Mouse (Mus musculus): ENCODE data around the gene Mrps12. TPM values are rescaled to one million over a fixed set of nuclear protein-coding genes. Genes with fewer than 3 reads are reported as not detected.

Mrps12 gene
- 117 and 120 TPM in 2 replicates for polyA plus RNA-seq (2016; fragmentation: Nextera tagmentation; extraction: Ambion mirVana)

DNA sequence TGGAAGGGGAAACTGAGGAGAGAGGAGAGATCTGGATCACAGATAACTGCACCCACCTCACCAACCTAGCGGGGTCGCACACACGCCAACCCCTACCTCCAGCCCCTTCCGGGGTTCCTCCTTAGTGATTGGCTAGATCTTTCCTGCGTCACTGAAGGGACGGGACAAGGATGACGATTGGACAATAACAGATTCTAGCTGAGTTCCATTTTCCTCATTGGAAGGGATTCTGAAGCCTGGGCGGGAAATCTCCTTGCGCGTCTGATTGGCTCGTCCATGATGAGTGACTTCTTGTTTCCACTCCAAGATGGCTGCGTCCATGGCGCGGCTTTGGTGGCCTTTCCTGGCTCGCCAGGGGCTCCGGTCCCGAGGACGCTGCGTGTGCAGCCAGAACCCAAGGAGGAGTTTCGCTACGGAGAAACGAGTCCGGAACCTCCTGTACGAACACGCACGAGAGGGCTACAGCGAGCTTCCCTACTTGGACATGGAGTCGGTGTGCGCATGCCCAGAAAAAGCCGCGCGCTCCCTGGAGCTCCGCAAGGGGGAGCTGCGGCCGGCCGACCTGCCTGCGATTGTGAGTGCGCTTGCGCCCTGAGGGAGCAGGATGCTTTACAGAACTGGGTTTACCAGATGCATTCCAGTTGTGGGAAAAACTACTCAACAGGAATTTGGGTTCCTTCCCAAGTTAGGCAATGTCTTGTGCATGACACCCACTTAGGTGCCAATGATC is at the start of gene Mrps12, which contains the start of gene Sars2:
Gene Mrps12, minus strand, starts transcription at position 112 of the 730 bp plus-strand sequence.
Gene Sars2, plus strand, starts transcription at position 284 of the 730 bp plus-strand sequence.
- Histone ChIP-seq H3K4me1 (peaks cover 13% of the 10 kb centered on the region), H3K36me3 (peaks cover 45% of the 10 kb centered on the region)
- WGBS, result under 1% methylated on average over 39 of the region's 39 CpGs

DNA sequence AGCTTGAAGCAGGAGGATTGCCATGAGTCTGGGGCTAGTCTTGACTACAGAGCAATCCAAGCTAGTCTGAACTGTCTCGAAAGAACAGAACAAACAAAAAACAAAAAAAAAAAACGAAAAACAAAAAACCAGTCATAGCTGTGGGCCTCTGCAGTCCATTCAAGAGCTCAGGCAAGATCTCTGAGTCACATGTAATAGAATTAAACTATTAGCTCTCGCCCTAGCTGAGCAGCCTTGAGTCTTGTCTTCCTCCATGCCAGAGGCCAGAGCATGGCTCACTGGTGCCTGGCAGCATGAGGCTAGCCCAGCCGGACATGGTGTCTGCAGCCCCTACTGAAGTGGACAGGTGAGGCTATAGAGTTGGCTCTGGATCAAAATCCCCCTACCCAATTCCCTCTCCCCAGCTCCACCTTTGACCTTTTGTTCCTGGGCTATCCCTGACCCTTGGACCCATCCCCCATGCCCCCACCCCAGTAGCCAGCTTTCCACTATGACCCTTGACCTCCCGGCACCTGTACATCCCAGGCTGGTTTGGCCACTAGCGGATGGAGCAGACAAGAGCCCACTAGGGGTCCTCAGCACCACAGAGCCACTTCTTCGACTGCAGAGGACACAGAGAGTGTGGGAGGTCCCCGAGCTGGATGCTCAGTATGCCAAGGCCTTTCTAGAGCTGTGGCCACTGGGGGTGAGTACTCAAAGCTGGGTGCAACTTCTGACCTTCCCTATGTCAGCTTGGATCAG is 48.6 kb upstream of the Mrps12 start:
- WGBS, result 48% methylated on average over 8 of the region's 8 CpGs
- Histone ChIP-seq H3K4me3 (no peak overlapping the region), H3K36me3 (peaks cover 23% of the 10 kb centered on the region), H3K27me3 (no peaks in the 10 kb centered on the region), H3K9ac (replicated peaks) (no peak overlapping the region), H3K4me1 (no peaks in the 10 kb centered on the region), H3K27ac (replicated peaks) (no peak overlapping the region), H3K9me3 (no peaks in the 10 kb centered on the region), H3K4me2 (replicated peaks) (no peak overlapping the region)
- ATAC-seq (ENCODE audit: low FRiP score, low read depth), result no peak

More for the DNA sequence above, at the start of gene Mrps12, which contains the start of gene Sars2:
- peak within 1 kb of the TSS; percentile 81 for H3K9ac ChIP-seq (replicated peaks)
- H3K27me3 ChIP-seq, result no peaks in the 10 kb centered on the region
- H3K9me3 ChIP-seq, result no peaks in the 10 kb centered on the region
- H3K4me3 ChIP-seq, result peak within 1 kb of the TSS; percentile 78
- ATAC-seq (ENCODE audit: low FRiP score, low read depth), result peak; percentile 99
- H3K4me2 ChIP-seq (replicated peaks), result peak within 1 kb of the TSS; percentile 83
- peak within 1 kb of the TSS; percentile 65 for H3K27ac ChIP-seq (replicated peaks)

DNA sequence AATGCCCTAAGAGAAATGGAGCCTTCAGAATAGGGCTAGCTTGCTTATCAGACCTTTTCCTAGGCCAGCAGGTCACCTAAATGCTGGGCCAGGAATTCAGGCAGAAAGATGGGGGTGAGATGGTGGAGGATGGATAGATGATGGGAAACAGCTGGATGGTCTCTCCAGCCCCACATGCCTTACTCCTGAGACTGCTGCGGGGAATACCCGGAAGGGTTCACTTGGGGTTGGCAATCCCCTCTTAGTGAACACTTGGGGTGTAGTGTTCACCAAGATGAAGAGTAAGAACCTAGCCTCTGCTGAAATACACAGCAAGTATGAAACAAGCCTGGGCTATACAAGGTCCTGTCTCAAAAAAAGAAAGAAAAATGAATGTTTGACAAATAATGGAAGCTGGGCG is 47.6 kb upstream of the Mrps12 start:
- 94% methylated on average over 3 of the region's 3 CpGs for WGBS
- ATAC-seq (ENCODE audit: low FRiP score, low read depth), result no peak
- H3K9me3 ChIP-seq, result no peaks in the 10 kb centered on the region
- H3K27ac ChIP-seq (replicated peaks), result no peak overlapping the region
- H3K27me3 ChIP-seq, result no peaks in the 10 kb centered on the region
- peaks cover 23% of the 10 kb centered on the region for H3K36me3 ChIP-seq
- H3K4me3 ChIP-seq, result no peak overlapping the region
- no peak overlapping the region for H3K4me2 ChIP-seq (replicated peaks)
- H3K9ac ChIP-seq (replicated peaks), result no peak overlapping the region
- no peaks in the 10 kb centered on the region for H3K4me1 ChIP-seq

DNA sequence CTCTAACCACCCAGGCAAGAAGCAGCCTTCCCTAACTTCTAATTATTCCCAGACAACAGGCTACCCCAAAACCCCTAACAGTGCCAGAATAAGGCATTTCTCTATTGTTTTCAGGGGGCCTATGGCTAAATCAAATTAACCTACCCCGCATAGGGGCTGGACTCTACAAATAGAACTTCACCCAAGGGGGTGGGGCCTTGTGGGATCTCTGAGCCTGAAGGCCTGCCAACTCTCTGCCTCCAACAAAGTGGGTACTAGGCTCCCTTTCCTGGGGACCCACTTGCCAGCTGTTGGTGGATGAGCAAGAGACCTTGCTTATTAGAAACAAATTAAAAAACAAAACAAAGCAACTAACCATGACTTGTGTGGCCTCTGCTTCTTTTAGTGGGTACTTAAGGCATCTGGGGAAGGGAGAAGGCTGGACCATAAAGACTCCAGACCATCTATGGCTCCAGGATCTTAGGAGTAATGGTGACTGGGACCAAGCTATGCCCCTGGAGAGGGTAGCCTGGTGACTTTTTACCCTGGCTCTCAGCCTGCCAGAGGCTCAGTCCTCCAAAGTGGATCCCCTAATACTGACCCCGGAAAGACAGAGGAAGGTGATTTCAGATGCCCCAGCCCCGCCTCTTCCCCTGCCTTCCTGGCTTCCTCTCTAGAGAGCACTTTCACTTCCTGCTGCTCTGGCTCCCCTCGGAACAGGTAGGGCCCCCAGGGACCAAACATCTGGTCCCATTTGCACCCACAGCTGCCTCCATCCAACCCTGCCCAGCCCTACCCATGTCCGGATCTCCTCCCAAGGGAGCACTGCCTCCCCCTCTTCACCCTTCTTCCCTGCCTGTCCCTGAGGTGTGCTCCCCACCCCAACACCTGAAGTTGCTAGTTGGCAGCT is 46.9 kb upstream of the Mrps12 start, which contains the start of gene Rinl:
Gene Rinl, plus strand, starts transcription at position 663 of the 889 bp plus-strand sequence.
- H3K4me2 ChIP-seq (replicated peaks), result no peak within 1 kb of the TSS
- H3K4me1 ChIP-seq, result no peaks in the 10 kb centered on the region
- no peak within 1 kb of the TSS for H3K27ac ChIP-seq (replicated peaks)
- no peak within 1 kb of the TSS for H3K4me3 ChIP-seq
- H3K27me3 ChIP-seq, result no peaks in the 10 kb centered on the region
- H3K36me3 ChIP-seq, result peaks cover 29% of the 10 kb centered on the region
- H3K9ac ChIP-seq (replicated peaks), result no peak within 1 kb of the TSS
- H3K9me3 ChIP-seq, result no peaks in the 10 kb centered on the region
- no peak for ATAC-seq (ENCODE audit: low FRiP score, low read depth)
- 79% methylated on average over 5 of the region's 5 CpGs for WGBS

DNA sequence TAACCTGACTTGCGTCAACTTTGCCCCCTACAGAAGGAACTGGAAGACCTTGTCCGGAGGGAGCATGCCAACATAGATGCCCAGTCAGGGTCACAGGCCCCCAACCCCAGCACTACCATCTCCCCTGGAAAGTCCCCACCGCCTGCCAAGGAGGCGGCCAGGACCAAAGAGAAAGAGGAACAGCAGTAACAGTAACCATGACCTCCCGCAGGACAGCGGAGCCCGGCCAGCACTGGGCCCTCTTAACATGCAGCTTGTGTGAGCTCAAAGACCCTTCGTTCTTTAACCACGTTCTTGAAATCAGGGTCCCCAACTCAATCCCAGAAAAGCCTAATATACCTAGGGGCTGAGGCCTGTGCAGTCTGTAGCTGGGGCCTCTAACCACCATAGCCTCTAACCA is 46.3 kb upstream of the Mrps12 start:
- H3K36me3 ChIP-seq, result peaks cover 34% of the 10 kb centered on the region
- H3K4me2 ChIP-seq (replicated peaks), result no peak overlapping the region
- no peaks in the 10 kb centered on the region for H3K9me3 ChIP-seq
- H3K9ac ChIP-seq (replicated peaks), result no peak overlapping the region
- WGBS, result 90% methylated on average over 9 of the region's 9 CpGs
- no peaks in the 10 kb centered on the region for H3K27me3 ChIP-seq
- H3K4me1 ChIP-seq, result no peaks in the 10 kb centered on the region
- H3K27ac ChIP-seq (replicated peaks), result no peak overlapping the region
- ATAC-seq (ENCODE audit: low FRiP score, low read depth), result no peak
- no peak overlapping the region for H3K4me3 ChIP-seq

DNA sequence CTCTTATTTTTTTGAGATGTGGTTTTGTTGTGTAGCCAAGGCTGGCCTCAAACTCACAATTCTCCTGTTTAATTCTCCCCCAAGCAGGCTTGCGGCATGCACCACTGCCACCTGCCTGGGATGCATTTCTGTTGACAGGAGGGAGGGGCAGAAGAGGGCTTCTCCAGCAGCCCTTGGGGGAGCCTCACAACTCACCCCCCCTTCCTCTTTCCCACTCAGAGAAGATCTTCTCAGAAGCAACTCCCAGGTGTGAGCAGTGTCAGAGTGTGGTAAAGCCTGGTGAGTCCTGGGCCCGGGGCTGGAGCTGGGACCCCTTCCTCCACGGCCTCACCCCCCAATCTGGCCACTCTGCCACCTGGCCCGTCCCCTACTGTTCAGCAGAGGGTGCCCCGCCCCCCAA is 43.5 kb upstream of the Mrps12 start:
- peaks cover 5% of the 10 kb centered on the region for H3K4me1 ChIP-seq
- H3K9ac ChIP-seq (replicated peaks), result no peak overlapping the region
- ATAC-seq (ENCODE audit: low FRiP score, low read depth), result no peak
- H3K4me3 ChIP-seq, result no peak overlapping the region
- no peaks in the 10 kb centered on the region for H3K27me3 ChIP-seq
- WGBS, result 67% methylated on average over 4 of the region's 5 CpGs
- peaks cover 38% of the 10 kb centered on the region for H3K36me3 ChIP-seq
- H3K27ac ChIP-seq (replicated peaks), result no peak overlapping the region
- no peaks in the 10 kb centered on the region for H3K9me3 ChIP-seq
- H3K4me2 ChIP-seq (replicated peaks), result no peak overlapping the region

DNA sequence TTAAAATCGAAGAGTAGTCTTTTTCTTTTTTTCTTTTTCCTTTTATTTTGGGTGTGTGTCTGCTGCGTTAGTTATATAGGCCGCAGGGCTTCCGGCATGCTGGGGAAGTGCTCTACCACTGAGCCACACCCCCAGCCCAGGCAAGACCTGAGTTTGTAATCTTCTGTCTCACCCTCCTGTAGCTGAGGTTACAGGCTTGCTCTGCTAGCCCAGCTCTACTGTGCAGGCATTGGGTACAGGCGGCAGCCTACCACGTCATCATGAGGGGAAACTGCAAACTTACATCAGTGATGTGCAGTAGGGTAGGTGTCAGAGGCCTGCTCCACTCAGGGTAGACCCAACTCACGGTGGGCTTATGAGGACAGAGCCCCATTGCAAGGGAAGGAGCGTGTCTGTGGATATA is 39.6 kb upstream of the Mrps12 start:
- Histone ChIP-seq H3K4me1 (peaks cover 7% of the 10 kb centered on the region), H3K27me3 (no peaks in the 10 kb centered on the region), H3K27ac (replicated peaks) (no peak overlapping the region), H3K9me3 (no peaks in the 10 kb centered on the region), H3K36me3 (peaks cover 39% of the 10 kb centered on the region), H3K9ac (replicated peaks) (no peak overlapping the region), H3K4me3 (no peak overlapping the region), H3K4me2 (replicated peaks) (no peak overlapping the region)
- WGBS, result 91% methylated on average over 8 of the region's 8 CpGs
- no peak for ATAC-seq (ENCODE audit: low FRiP score, low read depth)

DNA sequence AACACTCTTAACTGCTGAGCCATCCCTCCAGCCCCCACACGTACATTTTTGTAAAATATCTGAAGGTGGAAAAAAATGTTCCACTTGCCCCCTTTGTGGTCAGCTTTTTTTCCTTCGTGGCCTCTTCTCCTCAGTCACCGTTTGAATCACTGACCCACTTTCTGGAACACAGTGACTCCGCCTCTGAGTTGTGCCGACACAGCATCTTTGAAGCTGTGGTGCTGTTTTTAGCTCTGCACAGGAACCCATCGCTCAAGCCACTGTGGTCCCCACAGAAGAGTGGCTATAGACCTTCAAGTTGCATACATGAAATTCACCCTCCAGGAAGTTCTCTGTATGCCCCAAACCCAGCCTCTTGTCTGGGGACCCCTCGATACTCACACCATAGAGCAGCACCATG is 39.2 kb upstream of the Mrps12 start:
- 87% methylated on average over 7 of the region's 7 CpGs for WGBS
- ATAC-seq (ENCODE audit: low FRiP score, low read depth), result no peak
- no peak overlapping the region for H3K4me3 ChIP-seq
- no peaks in the 10 kb centered on the region for H3K27me3 ChIP-seq
- peaks cover 35% of the 10 kb centered on the region for H3K36me3 ChIP-seq
- H3K9me3 ChIP-seq, result no peaks in the 10 kb centered on the region
- H3K4me1 ChIP-seq, result peaks cover 7% of the 10 kb centered on the region
- no peak overlapping the region for H3K9ac ChIP-seq (replicated peaks)
- H3K27ac ChIP-seq (replicated peaks), result no peak overlapping the region
- no peak overlapping the region for H3K4me2 ChIP-seq (replicated peaks)

DNA sequence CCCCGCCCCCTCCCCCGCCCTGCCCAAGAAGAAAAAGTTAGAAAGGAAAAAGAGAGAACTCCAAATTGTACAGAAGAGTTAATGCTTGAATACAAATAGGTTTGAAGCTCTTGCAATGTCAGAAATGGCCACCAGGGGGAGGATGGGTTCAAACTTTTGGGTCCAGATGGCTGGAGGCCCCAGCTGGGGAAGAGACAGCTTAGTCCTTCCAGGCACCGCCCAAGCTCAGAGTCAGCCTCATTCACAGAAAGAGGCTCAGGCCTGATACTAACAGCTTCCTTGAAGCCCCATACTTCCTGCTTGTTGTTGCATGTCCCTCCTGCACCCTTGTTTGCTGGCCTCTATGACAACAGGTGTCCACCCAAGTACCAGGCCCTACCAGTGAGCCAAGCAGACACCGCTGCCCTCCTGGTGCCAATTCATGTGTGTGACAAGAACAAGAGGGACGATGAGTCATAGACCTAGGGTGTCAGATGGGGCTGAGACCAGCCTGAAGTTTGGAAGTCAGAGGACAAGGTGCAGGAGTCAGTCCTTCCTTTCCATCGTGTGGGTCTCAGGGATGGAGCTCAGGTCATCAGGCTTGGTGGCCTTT is 38.5 kb upstream of the Mrps12 start:
- peak overlapping the region; percentile 20; the same call in 1 of the 2 replicates for H3K27ac ChIP-seq (replicated peaks)
- peaks cover 7% of the 10 kb centered on the region for H3K4me1 ChIP-seq
- H3K9me3 ChIP-seq, result no peaks in the 10 kb centered on the region
- H3K9ac ChIP-seq (replicated peaks), result no peak overlapping the region
- peaks cover 29% of the 10 kb centered on the region for H3K36me3 ChIP-seq
- 45% methylated on average over 6 of the region's 6 CpGs for whole genome bisulfite sequencing
- H3K27me3 ChIP-seq, result no peaks in the 10 kb centered on the region
- no peak overlapping the region for H3K4me3 ChIP-seq
- no peak overlapping the region for H3K4me2 ChIP-seq (replicated peaks)
- peak; percentile 73 for ATAC-seq (ENCODE audit: low FRiP score, low read depth)

DNA sequence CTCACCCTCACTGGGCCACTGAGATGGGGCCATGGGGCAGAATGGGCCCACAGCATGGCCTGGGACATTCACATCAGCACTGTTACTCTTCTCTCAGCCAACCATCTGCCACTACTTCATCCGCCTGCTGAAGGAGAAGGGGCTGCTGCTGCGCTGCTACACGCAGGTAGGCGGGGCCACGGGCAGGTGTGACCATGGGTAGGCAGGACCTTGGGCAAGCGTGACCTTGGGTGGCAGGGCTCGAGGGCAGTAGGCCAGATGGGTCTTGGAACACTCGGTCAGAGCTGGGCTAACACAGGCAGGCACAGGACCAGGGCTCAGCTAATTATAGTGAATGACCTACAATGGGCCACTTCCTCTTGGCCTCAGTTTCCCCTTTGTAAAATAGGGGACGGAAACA is 37.2 kb upstream of the Mrps12 start:
- Histone ChIP-seq H3K4me1 (peaks cover 7% of the 10 kb centered on the region), H3K9ac (replicated peaks) (no peak overlapping the region), H3K27me3 (no peaks in the 10 kb centered on the region), H3K4me3 (no peak overlapping the region), H3K36me3 (peaks cover 26% of the 10 kb centered on the region), H3K9me3 (no peaks in the 10 kb centered on the region), H3K4me2 (replicated peaks) (no peak overlapping the region), H3K27ac (replicated peaks) (no peak overlapping the region)
- ATAC-seq (ENCODE audit: low FRiP score, low read depth), result no peak
- 89% methylated on average over 9 of the region's 9 CpGs for WGBS

DNA sequence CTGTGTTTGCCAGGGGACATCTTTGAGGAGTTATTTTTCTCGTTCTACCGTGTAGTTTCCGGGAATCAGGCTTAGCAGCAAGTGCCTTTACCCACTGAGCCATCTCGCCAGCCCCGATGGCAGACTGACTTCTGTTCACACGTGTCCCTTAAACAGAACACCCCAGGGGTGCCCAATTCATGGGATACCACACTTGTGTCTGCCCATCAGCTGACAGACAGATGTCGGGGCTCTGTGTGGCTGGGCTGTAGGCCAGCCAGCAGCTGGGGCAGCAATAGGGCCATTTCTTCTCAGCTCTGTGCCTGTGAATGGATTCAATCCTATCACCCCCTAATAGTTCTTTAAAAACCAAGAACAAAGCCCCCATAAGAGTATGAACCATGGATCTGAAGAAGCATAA is 33.5 kb upstream of the Mrps12 start:
- Histone ChIP-seq H3K4me1 (peaks cover 2% of the 10 kb centered on the region), H3K9ac (replicated peaks) (no peak overlapping the region), H3K4me2 (replicated peaks) (no peak overlapping the region), H3K36me3 (peaks cover 22% of the 10 kb centered on the region; the same call in 1 of the 2 replicates), H3K27me3 (no peaks in the 10 kb centered on the region), H3K27ac (replicated peaks) (no peak overlapping the region), H3K4me3 (no peak overlapping the region), H3K9me3 (no peaks in the 10 kb centered on the region)
- no peak for ATAC-seq (ENCODE audit: low FRiP score, low read depth)
- 88% methylated on average over 7 of the region's 7 CpGs for WGBS
